Mouse (Mus musculus): Measurements from ENCODE around the gene Hmgcs1.

Gene Hmgcs1

DNA sequence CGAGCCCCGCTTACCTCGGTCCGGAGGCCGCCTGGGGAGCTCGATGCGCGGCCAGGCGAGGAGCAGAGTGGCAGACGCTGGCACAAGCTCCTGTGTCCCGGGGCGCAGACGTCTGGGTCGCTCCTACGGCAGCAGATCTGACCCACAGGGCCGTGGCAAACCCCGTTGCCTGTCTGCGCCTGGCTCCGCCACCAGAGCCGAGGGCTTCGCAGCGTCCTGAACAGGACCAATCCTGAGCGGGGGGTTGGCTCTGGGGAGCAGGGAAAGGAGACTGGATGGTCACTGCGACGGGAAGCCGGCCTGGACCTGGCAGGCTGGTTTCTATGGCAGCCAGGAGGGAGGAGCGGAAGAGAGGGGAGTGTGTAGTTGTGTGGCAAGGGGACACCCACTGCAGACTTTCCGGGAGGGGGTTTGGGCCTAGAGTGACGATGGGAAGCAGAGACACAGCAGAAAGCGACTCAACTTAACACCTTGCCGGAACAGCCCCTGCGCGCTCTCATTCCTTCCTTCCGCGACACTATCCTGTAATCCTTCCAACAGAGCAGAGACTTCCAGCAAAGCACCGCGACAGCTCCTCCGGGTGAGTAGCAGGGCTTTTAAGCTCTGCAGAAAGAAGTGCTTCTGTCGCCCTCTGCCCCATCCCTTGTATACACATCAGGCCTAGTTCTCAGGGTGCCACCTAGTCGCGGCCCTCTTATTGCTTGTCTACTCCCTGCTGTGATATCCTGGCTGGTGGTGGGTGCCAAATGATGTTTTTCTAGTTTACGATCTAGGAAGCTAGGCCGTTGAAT, 65.7 kb downstream of the Hmgcs1 start, which contains the start of gene Nim1k:
Gene Nim1k (minus strand): TSS at position 202 of the 791 bp plus-strand sequence.
- peak; percentile 99 for DNase-seq

DNA sequence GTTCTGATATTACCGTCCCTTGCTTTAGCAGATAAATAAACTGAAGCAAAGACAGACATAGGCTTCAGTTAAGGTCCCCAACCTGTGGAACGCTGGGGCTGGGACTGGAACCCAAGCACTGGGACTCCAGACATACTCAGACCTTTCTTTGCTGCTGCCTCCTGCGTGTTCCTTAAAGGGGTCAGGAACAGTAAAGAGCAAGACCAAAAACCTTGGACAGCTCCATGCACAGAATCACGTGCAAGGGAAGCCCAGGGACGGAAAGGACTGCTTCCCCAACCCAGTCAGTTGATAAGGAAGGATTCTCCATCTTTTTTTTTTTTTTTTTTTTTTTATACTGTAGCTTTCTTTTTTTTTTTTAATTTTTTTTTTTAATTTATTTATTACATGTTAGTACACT, 66.7 kb downstream of the Hmgcs1 start:
- peak; percentile 80 for DNase-seq

All from heart, adult 11 months (tissue).